Mouse (Mus musculus): ENCODE measurements around the gene Mb.

DNA sequence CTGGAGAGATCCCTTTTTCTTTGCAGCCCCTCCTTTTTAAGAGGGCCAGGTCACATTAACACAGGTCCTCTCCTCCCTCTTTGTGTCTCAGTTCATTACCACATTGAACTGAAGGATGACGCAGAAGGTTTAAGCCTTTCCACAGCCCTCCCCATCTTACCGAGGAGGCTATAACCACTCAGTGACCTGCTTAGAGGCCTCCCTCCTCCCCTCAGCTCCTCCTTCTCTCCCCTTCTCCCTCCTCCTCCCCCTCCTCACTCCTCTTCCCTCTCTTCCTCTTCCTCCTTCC is 13.5 kb downstream of the Mb start:
- TF ChIP-seq CTCF (IDR thresholded peaks at IDR 0.05; ENCODE audit: borderline replicate concordance, insufficient read depth, low read depth, low read length), result no peak
- no peak for TF ChIP-seq POLR2A (IDR thresholded peaks at IDR 0.05; ENCODE audit: borderline replicate concordance, insufficient read depth, low read length)
